In the genomic region with DNA sequence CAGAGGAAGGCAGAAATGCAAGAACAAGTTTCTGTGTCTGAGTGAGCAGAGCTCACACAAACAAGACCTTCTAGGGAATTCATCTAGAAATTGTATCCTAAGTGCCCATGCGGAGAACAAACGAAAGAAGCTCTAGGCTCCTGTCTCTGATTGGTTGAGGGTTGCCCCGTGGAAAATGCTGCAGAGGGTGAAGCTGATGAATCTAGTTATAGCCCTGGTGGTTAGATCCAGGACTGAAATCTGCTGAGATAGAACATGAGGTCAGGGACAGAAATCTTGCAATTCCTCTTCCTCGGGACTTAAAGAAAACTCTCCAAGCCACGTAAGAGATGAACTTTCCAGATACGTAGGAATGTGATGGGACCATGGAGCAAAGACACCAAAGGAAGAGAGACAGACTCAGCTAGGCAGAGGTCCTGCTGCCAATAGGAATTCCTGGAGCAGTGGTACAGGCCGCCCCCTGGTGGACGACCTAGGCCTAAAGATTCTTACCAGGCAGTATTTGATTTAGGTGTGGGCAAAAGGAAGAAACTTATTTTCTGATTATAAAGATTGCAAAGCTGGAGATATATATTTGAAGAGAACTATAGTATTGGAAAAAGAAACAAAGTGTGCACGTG, we compare ENCODE assay signal across 8 mouse cellular contexts. TPM values are rescaled to one million over a fixed set of nuclear protein-coding genes. Genes with fewer than 3 reads are reported as not detected.
A peak's percentile ranks its signal among the peaks of the same experiment; 100 is the strongest.
DNase-seq lines count a peak whose midpoint lies in the region; ATAC-seq and TF ChIP-seq lines count a peak whose summit lies in the region.

No protein-coding gene starts in this region.

- H3K9me3 ChIP-seq in forebrain, embryonic 10.5 days: no peaks in the 10 kb centered on the region
- H3K9me3 ChIP-seq in forebrain, embryonic 13.5 days (replicated peaks): no peaks in the 10 kb centered on the region
- no peaks in the 10 kb centered on the region for H3K9me3 ChIP-seq in heart, postnatal 0 days (replicated peaks; ENCODE audit: control insufficient read depth, low read length)
- H3K9me3 ChIP-seq in midbrain, postnatal 0 days (ENCODE audit: low read length): no peaks in the 10 kb centered on the region

- WGBS in forebrain, embryonic 10.5 days: 30% methylated on average over 9 of the region's 9 CpGs
- WGBS in forebrain, embryonic 13.5 days: 24% methylated on average over 9 of the region's 9 CpGs
- 16% methylated on average over 9 of the region's 9 CpGs for WGBS in heart, postnatal 0 days
- 22% methylated on average over 9 of the region's 9 CpGs for WGBS in midbrain, postnatal 0 days

- H3K27ac ChIP-seq in forebrain, embryonic 10.5 days: no peak overlapping the region
- no peak overlapping the region for H3K27ac ChIP-seq in forebrain, embryonic 13.5 days
- no peak overlapping the region for H3K27ac ChIP-seq in heart, postnatal 0 days (ENCODE audit: low read depth)
- H3K27ac ChIP-seq in midbrain, postnatal 0 days (ENCODE audit: low read depth, low read length): no peak overlapping the region

- peak; percentile 84 for TF ChIP-seq CTCF in heart, postnatal 0 days (IDR thresholded peaks at IDR 0.05; ENCODE audit: low read depth)
- TF ChIP-seq CTCF in midbrain, postnatal 0 days (IDR thresholded peaks at IDR 0.05): peak; percentile 85

- no peak for TF ChIP-seq EP300 in heart, postnatal 0 days (IDR thresholded peaks at IDR 0.05; ENCODE audit: low read depth)

- peaks cover 8% of the 10 kb centered on the region for H3K4me1 ChIP-seq in forebrain, embryonic 10.5 days
- H3K4me1 ChIP-seq in forebrain, embryonic 13.5 days: no peaks in the 10 kb centered on the region
- no peaks in the 10 kb centered on the region for H3K4me1 ChIP-seq in heart, postnatal 0 days (ENCODE audit: control insufficient read depth, insufficient read depth)
- H3K4me1 ChIP-seq in midbrain, postnatal 0 days (ENCODE audit: insufficient read depth, low read length): no peaks in the 10 kb centered on the region

- H3K27me3 ChIP-seq in forebrain, embryonic 10.5 days (ENCODE audit: poor library complexity, severe bottlenecking): peaks cover 17% of the 10 kb centered on the region; the same call in 1 of the 2 replicates
- H3K27me3 ChIP-seq in forebrain, embryonic 13.5 days: peaks cover 5% of the 10 kb centered on the region; the same call in 1 of the 2 replicates
- H3K27me3 ChIP-seq in heart, postnatal 0 days (ENCODE audit: control insufficient read depth, insufficient read depth, low read length): no peaks in the 10 kb centered on the region
- peaks cover 4% of the 10 kb centered on the region; the same call in 1 of the 2 replicates for H3K27me3 ChIP-seq in midbrain, postnatal 0 days (ENCODE audit: insufficient read depth, low read length)

- no peak overlapping the region for H3K4me2 ChIP-seq in forebrain, embryonic 13.5 days
- no peak overlapping the region for H3K4me2 ChIP-seq in heart, postnatal 0 days (ENCODE audit: low read depth, low read length)
- H3K4me2 ChIP-seq in midbrain, postnatal 0 days (ENCODE audit: low read depth, low read length, poor library complexity, severe bottlenecking): no peak overlapping the region

- DNase-seq in forebrain, embryonic 10.5 days (ENCODE audit: extremely low spot score, low spot score): peak; percentile 72
- DNase-seq in adrenal gland, adult 8-10 months: peak; percentile 63
- DNase-seq in embryo, embryonic 11 days: peak; percentile 80
- peak; percentile 39 for DNase-seq in heart, postnatal 0 days (ENCODE audit: low spot score)
- peak; percentile 41 for DNase-seq in left cerebral cortex, adult 11 months (ENCODE audit: low spot score)
- DNase-seq in midbrain, postnatal 0 days (ENCODE audit: low spot score): peak; percentile 75
- peak; percentile 36 to 37 for DNase-seq in spleen, postnatal 36 days (ENCODE audit: low spot score in 2 of 2)

- H3K4me3 ChIP-seq in forebrain, embryonic 10.5 days: no peak overlapping the region
- no peak overlapping the region for H3K4me3 ChIP-seq in forebrain, embryonic 13.5 days
- H3K4me3 ChIP-seq in heart, postnatal 0 days (ENCODE audit: low read depth, low read length): no peak overlapping the region
- H3K4me3 ChIP-seq in midbrain, postnatal 0 days (ENCODE audit: low read depth, low read length): no peak overlapping the region

- no peak overlapping the region for H3K9ac ChIP-seq in forebrain, embryonic 13.5 days
- H3K9ac ChIP-seq in heart, postnatal 0 days (replicated peaks; ENCODE audit: low read depth, low read length): no peak overlapping the region
- no peak overlapping the region for H3K9ac ChIP-seq in midbrain, postnatal 0 days (replicated peaks; ENCODE audit: low read length, poor library complexity, severe bottlenecking)

- H3K36me3 ChIP-seq in forebrain, embryonic 10.5 days (replicated peaks): no peaks in the 10 kb centered on the region
- no peaks in the 10 kb centered on the region for H3K36me3 ChIP-seq in forebrain, embryonic 13.5 days (ENCODE audit: poor library complexity, severe bottlenecking)
- no peaks in the 10 kb centered on the region for H3K36me3 ChIP-seq in heart, postnatal 0 days (replicated peaks; ENCODE audit: control insufficient read depth, insufficient read depth, low read length)
- peaks cover 9% of the 10 kb centered on the region; the same call in 1 of the 2 replicates for H3K36me3 ChIP-seq in midbrain, postnatal 0 days (ENCODE audit: insufficient read depth, low read length)

- no peak for ATAC-seq in forebrain, embryonic 13.5 days
- ATAC-seq in heart, postnatal 0 days (ENCODE audit: insufficient read depth, low read depth): no peak
- no peak for ATAC-seq in midbrain, postnatal 0 days (ENCODE audit: low FRiP score)

RNA-seq across cellular contexts. Expression of gene Pla2g10, which starts 2.8 kb away (rescaled TPM):
- polyA plus RNA-seq in forebrain, embryonic 10.5 days (2016; fragmentation: Nextera tagmentation; extraction: Ambion mirVana): 0.44 TPM in 1 of 2 replicates, not detected in the other
- polyA plus RNA-seq in forebrain, embryonic 13.5 days (2015; fragmentation: Nextera tagmentation; extraction: Ambion mirVana): 0.20 and 0.53 TPM in 2 replicates
- total RNA-seq in adrenal gland, adult 8-10 months (2022): not detected
- total RNA-seq in heart, postnatal 0 days (2014; rRNA removed; ENCODE audit: low replicate concordance): not detected in 2 replicates
- polyA plus RNA-seq in heart, postnatal 0 days (2015; fragmentation: Nextera tagmentation; extraction: Ambion mirVana): not detected in 2 replicates
- total RNA-seq in midbrain, postnatal 0 days (2014; rRNA removed): not detected in 2 replicates
- polyA plus RNA-seq in midbrain, postnatal 0 days (2015; fragmentation: Nextera tagmentation; extraction: Ambion mirVana): not detected in 2 replicates

RNA-seq across cellular contexts. Expression of gene Rrn3, which starts 46.9 kb away (rescaled TPM):
- 96.1 and 96.2 TPM in 2 replicates for polyA plus RNA-seq in forebrain, embryonic 10.5 days (2016; fragmentation: Nextera tagmentation; extraction: Ambion mirVana)
- 109 and 116 TPM in 2 replicates for polyA plus RNA-seq in forebrain, embryonic 13.5 days (2015; fragmentation: Nextera tagmentation; extraction: Ambion mirVana)
- 10 to 100 TPM; 47.4 to 55.0 (median 50.1) TPM for total RNA-seq in adrenal gland, adult 8-10 months (2022)
- total RNA-seq in heart, postnatal 0 days (2014; rRNA removed; ENCODE audit: low replicate concordance): 55.3 and 59.0 TPM in 2 replicates
- 43.7 and 49.9 TPM in 2 replicates for polyA plus RNA-seq in heart, postnatal 0 days (2015; fragmentation: Nextera tagmentation; extraction: Ambion mirVana)
- total RNA-seq in midbrain, postnatal 0 days (2014; rRNA removed): 77.5 and 85.5 TPM in 2 replicates
- 74.6 and 80.8 TPM in 2 replicates for polyA plus RNA-seq in midbrain, postnatal 0 days (2015; fragmentation: Nextera tagmentation; extraction: Ambion mirVana)
